Mouse (Mus musculus): Measurements from ENCODE around the gene Smad1. TPM values are rescaled to one million over a fixed set of nuclear protein-coding genes. Genes with fewer than 3 reads are reported as not detected.

Gene Smad1
- polyA plus RNA-seq, 1 experiment: 23.8 TPM

DNA sequence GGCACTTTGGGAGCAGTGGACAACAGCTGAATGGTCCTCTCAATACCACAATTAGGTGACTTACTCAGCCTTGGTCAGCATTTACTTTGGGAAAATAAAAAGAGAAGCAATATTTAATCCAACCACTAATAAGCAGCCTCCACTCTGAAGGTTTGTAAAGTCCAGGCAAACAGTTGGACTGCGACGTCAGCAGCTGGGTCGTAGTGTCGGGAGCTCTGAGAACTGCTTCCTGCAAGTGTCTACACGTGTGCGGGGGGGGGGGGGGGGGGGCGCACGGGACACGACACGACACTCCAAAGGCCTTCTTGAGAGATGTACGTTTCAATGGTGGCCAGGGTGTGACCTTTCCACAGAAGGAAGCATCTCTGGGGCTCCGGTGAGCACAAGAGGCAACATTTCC lies 32.0 kb downstream of the Smad1 start:
- H3K9me3 ChIP-seq (replicated peaks; ENCODE audit: control insufficient read depth, insufficient read depth, low read length, poor library complexity, severe bottlenecking): no peaks in the 10 kb centered on the region
- no peaks in the 10 kb centered on the region for H3K4me1 ChIP-seq (ENCODE audit: control insufficient read depth, insufficient read depth, low read length)
- H3K27ac ChIP-seq (ENCODE audit: insufficient read depth, low read length): no peak overlapping the region
- H3K27me3 ChIP-seq (ENCODE audit: control insufficient read depth, insufficient read depth, low read length, poor library complexity, severe bottlenecking): no peaks in the 10 kb centered on the region
- no peak overlapping the region for H3K4me3 ChIP-seq (ENCODE audit: low read depth, low read length)
- TF ChIP-seq EP300 (IDR thresholded peaks at IDR 0.05; ENCODE audit: insufficient read depth, low read depth, low read length): no peak
- peaks cover 9% of the 10 kb centered on the region for H3K36me3 ChIP-seq (ENCODE audit: control insufficient read depth, insufficient read depth, low read length, poor library complexity, severe bottlenecking)
- no peak overlapping the region for H3K9ac ChIP-seq (ENCODE audit: low read depth, poor library complexity, severe bottlenecking)

- Histone ChIP-seq H3K36me3 (ENCODE audit: control insufficient read depth, insufficient read depth, low read length, poor library complexity, severe bottlenecking) (peaks cover 6% of the 10 kb centered on the region), H3K9me3 (replicated peaks; ENCODE audit: control insufficient read depth, insufficient read depth, low read length, poor library complexity, severe bottlenecking) (no peaks in the 10 kb centered on the region), H3K4me3 (ENCODE audit: low read depth, low read length) (no peak overlapping the region), H3K9ac (ENCODE audit: low read depth, poor library complexity, severe bottlenecking) (no peak overlapping the region), H3K27me3 (ENCODE audit: control insufficient read depth, insufficient read depth, low read length, poor library complexity, severe bottlenecking) (no peaks in the 10 kb centered on the region), H3K27ac (ENCODE audit: insufficient read depth, low read length) (no peak overlapping the region), H3K4me1 (ENCODE audit: control insufficient read depth, insufficient read depth, low read length) (no peaks in the 10 kb centered on the region)
- TF ChIP-seq POLR2A (IDR thresholded peaks at IDR 0.05; ENCODE audit: insufficient read depth, low read length) (no peak), EP300 (IDR thresholded peaks at IDR 0.05; ENCODE audit: insufficient read depth, low read depth, low read length) (no peak), CTCF (IDR thresholded peaks at IDR 0.05; ENCODE audit: low read depth, low read length) (no peak)
These were observed 33.1 kb downstream of the Smad1 start for GRCm38 (mm10) chr8:79366227-79366626.

- H3K9me3 ChIP-seq (replicated peaks; ENCODE audit: control insufficient read depth, insufficient read depth, low read length, poor library complexity, severe bottlenecking): no peaks in the 10 kb centered on the region
- no peak overlapping the region for H3K9ac ChIP-seq (ENCODE audit: low read depth, poor library complexity, severe bottlenecking)
- H3K4me3 ChIP-seq (ENCODE audit: low read depth, low read length): no peak overlapping the region
- H3K36me3 ChIP-seq (ENCODE audit: control insufficient read depth, insufficient read depth, low read length, poor library complexity, severe bottlenecking): peaks cover 6% of the 10 kb centered on the region
- no peak overlapping the region for H3K27ac ChIP-seq (ENCODE audit: insufficient read depth, low read length)
- TF ChIP-seq CTCF (IDR thresholded peaks at IDR 0.05; ENCODE audit: low read depth, low read length): no peak
- TF ChIP-seq POLR2A (IDR thresholded peaks at IDR 0.05; ENCODE audit: insufficient read depth, low read length): no peak
- TF ChIP-seq EP300 (IDR thresholded peaks at IDR 0.05; ENCODE audit: insufficient read depth, low read depth, low read length): no peak
- H3K27me3 ChIP-seq (ENCODE audit: control insufficient read depth, insufficient read depth, low read length, poor library complexity, severe bottlenecking): no peaks in the 10 kb centered on the region
- H3K4me1 ChIP-seq (ENCODE audit: control insufficient read depth, insufficient read depth, low read length): no peaks in the 10 kb centered on the region
These were observed 33.6 kb downstream of the Smad1 start for GRCm38 (mm10) chr8:79365707-79366106.

DNA sequence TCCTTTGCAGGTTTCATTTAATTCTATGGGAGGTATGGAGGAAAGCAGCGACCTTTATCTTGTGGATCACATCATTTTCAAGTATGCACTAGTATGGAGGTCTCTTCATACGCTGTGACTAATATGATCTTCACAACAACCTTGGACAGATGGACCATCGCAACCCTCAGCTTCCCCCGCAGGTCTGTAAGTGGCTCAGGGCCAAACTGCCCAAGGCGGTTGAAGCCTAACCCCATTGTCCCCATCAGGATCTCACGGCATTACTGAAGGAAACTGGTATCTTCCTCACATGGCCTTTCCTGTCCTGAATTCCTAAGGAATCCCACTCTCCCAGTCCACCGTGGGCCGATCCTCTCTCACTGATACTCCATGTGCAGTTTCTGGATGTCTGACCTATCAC lies 34.5 kb downstream of the Smad1 start:
- no peak for TF ChIP-seq POLR2A (IDR thresholded peaks at IDR 0.05; ENCODE audit: insufficient read depth, low read length)
- no peak for TF ChIP-seq CTCF (IDR thresholded peaks at IDR 0.05; ENCODE audit: low read depth, low read length)
- TF ChIP-seq EP300 (IDR thresholded peaks at IDR 0.05; ENCODE audit: insufficient read depth, low read depth, low read length): no peak
- no peak overlapping the region for H3K9ac ChIP-seq (ENCODE audit: low read depth, poor library complexity, severe bottlenecking)
- H3K4me3 ChIP-seq (ENCODE audit: low read depth, low read length): no peak overlapping the region
- peaks cover 2% of the 10 kb centered on the region for H3K36me3 ChIP-seq (ENCODE audit: control insufficient read depth, insufficient read depth, low read length, poor library complexity, severe bottlenecking)
- H3K27ac ChIP-seq (ENCODE audit: insufficient read depth, low read length): no peak overlapping the region
- no peaks in the 10 kb centered on the region for H3K9me3 ChIP-seq (replicated peaks; ENCODE audit: control insufficient read depth, insufficient read depth, low read length, poor library complexity, severe bottlenecking)
- no peaks in the 10 kb centered on the region for H3K27me3 ChIP-seq (ENCODE audit: control insufficient read depth, insufficient read depth, low read length, poor library complexity, severe bottlenecking)
- H3K4me1 ChIP-seq (ENCODE audit: control insufficient read depth, insufficient read depth, low read length): no peaks in the 10 kb centered on the region

GRCm38 (mm10) chr8:79362430-79362829 lies 36.9 kb downstream of the Smad1 start:
- no peak overlapping the region for H3K4me3 ChIP-seq (ENCODE audit: low read depth, low read length)
- H3K9me3 ChIP-seq (replicated peaks; ENCODE audit: control insufficient read depth, insufficient read depth, low read length, poor library complexity, severe bottlenecking): no peaks in the 10 kb centered on the region
- no peaks in the 10 kb centered on the region for H3K27me3 ChIP-seq (ENCODE audit: control insufficient read depth, insufficient read depth, low read length, poor library complexity, severe bottlenecking)
- no peak overlapping the region for H3K27ac ChIP-seq (ENCODE audit: insufficient read depth, low read length)
- TF ChIP-seq CTCF (IDR thresholded peaks at IDR 0.05; ENCODE audit: low read depth, low read length) (no peak), EP300 (IDR thresholded peaks at IDR 0.05; ENCODE audit: insufficient read depth, low read depth, low read length) (no peak), POLR2A (IDR thresholded peaks at IDR 0.05; ENCODE audit: insufficient read depth, low read length) (no peak)
- H3K4me1 ChIP-seq (ENCODE audit: control insufficient read depth, insufficient read depth, low read length): no peaks in the 10 kb centered on the region
- peaks cover 2% of the 10 kb centered on the region; the same call in 1 of the 2 replicates for H3K36me3 ChIP-seq (ENCODE audit: control insufficient read depth, insufficient read depth, low read length, poor library complexity, severe bottlenecking)
- H3K9ac ChIP-seq (ENCODE audit: low read depth, poor library complexity, severe bottlenecking): no peak overlapping the region

DNA sequence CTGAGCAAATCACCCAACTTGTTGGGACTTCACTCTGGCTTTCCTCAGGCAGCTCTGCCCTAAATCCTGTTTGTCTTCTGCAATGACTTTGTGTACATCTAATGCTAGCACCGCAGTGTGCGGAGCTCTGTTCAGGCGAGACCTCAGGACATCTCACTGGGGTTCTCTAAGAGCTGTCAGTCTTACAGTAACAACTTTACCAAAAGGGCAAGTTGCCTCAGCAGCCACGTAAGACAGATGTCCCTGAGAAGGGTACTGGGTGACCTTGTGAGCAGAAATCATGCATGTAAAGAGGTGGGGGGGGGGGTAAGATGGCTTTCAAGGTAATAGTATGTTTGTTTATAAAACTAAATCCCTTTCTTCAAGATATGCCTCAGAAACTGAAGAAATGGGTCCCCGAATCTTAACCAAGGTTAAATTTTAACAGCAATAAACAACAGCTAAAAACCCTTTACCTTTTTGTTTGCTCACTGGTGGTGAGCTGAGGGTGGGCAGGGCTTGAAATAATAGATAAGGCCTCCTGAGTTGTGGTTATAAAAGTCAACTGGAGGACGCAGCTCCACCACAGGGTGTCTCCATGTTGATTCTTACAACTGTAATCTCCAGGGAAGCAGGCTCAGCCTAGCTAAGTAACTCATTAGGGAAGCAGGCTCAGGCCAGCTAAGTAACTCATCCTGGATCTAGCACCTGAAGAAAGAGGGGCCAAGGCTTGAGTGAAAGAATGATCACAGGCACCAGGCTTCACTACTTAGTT lies 38.4 kb downstream of the Smad1 start:
- no peaks in the 10 kb centered on the region for H3K27me3 ChIP-seq (ENCODE audit: control insufficient read depth, insufficient read depth, low read length, poor library complexity, severe bottlenecking)
- peaks cover 2% of the 10 kb centered on the region; the same call in 1 of the 2 replicates for H3K36me3 ChIP-seq (ENCODE audit: control insufficient read depth, insufficient read depth, low read length, poor library complexity, severe bottlenecking)
- no peak overlapping the region for H3K9ac ChIP-seq (ENCODE audit: low read depth, poor library complexity, severe bottlenecking)
- no peak overlapping the region for H3K4me3 ChIP-seq (ENCODE audit: low read depth, low read length)
- TF ChIP-seq CTCF (IDR thresholded peaks at IDR 0.05; ENCODE audit: low read depth, low read length): no peak
- TF ChIP-seq EP300 (IDR thresholded peaks at IDR 0.05; ENCODE audit: insufficient read depth, low read depth, low read length): no peak
- no peak for TF ChIP-seq POLR2A (IDR thresholded peaks at IDR 0.05; ENCODE audit: insufficient read depth, low read length)
- H3K9me3 ChIP-seq (replicated peaks; ENCODE audit: control insufficient read depth, insufficient read depth, low read length, poor library complexity, severe bottlenecking): no peaks in the 10 kb centered on the region
- H3K4me1 ChIP-seq (ENCODE audit: control insufficient read depth, insufficient read depth, low read length): no peaks in the 10 kb centered on the region
- H3K27ac ChIP-seq (ENCODE audit: insufficient read depth, low read length): no peak overlapping the region
